Mouse (Mus musculus) layer of hippocampus, adult 2 months (tissue): ENCODE results near the gene Rora. TPM values are rescaled to one million over a fixed set of nuclear protein-coding genes. Genes with fewer than 3 reads are reported as not detected.
A peak's percentile ranks its signal among the peaks of the same experiment; 100 is the strongest.

ENCODE experiments used
- DNase-seq, 2 experiments: peaks; one replicate each; pipeline ENCODE4 v3.0.0; 2022; ENCODE audit warnings: low spot score in 2 of 2
- H3K27ac ChIP-seq: fragments of 200-600 bp; 2 replicates; pipeline ENCODE4 v1.8.1; 2022
- H3K4me3 ChIP-seq: fragments of 200-600 bp; 2 replicates; pipeline ENCODE4 v1.8.1; 2022; ENCODE audit warnings: mild to moderate bottlenecking
- CTCF ChIP-seq: fragments of 200-600 bp; conservative IDR thresholded peaks from 2 replicates; pipeline ENCODE4 v1.8.1; 2022; ENCODE audit warnings: antibody characterized with exemption, mild to moderate bottlenecking, moderate library complexity
- total RNA-seq, 2 experiments: library from RNA; stranded (reverse); gene quantifications; 2 replicates each; pipeline ENCODE4 v1.2.3; 2021

Rora gene
- total RNA-seq, 2 experiments from 2014 or later, result 32.0 to 35.6 TPM

DNA sequence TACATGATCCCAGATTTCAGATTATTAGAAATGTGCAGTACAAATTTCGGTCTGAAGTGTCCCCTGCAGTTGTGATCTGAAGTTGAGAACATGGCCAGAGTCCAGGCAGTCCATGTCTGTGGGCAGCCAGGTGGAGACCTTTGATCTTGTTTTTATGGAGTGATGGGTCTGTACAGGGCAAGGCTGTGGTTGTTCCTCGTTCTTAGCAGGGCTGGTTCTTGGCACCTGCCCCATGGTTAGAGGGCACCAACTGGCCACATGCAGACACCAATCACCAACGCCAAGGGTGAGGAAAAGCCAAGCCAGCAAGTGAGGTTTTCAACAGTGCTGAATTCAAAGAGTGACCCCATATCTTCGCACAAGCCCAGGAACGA is 456.7 kb downstream of the Rora start:
- DNase-seq, result no peak
- no peak for TF ChIP-seq CTCF
- no peak overlapping the region for H3K4me3 ChIP-seq
- H3K27ac ChIP-seq, result no peak overlapping the region

DNA sequence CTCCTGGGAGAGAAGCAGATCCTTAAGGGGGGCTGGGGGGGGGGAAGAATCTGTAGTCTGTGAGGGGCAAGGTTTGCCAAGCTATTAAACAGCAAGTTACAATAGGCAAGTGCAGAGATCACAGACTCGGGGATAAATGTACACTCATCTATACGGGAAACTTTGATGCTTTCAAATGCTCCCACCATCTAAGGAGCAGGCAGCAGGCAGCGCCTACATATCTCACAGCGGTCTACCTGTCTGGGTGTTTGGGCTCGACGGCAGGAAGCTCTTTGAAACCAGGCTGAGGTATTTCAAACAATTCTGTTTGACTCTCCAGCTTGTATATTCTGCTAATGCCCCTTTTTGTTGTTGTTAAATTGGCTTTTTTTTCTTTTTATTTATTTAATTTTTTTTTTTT is 457.1 kb downstream of the Rora start:
- DNase-seq, result no peak
- H3K27ac ChIP-seq, result no peak overlapping the region
- TF ChIP-seq CTCF, result no peak
- no peak overlapping the region for H3K4me3 ChIP-seq

GRCm38 (mm10) chr9:69111539-69111938 is 458.0 kb downstream of the Rora start:
- DNase-seq, result no peak
- Histone ChIP-seq H3K4me3 (no peak overlapping the region), H3K27ac (no peak overlapping the region)
- TF ChIP-seq CTCF, result no peak

DNA sequence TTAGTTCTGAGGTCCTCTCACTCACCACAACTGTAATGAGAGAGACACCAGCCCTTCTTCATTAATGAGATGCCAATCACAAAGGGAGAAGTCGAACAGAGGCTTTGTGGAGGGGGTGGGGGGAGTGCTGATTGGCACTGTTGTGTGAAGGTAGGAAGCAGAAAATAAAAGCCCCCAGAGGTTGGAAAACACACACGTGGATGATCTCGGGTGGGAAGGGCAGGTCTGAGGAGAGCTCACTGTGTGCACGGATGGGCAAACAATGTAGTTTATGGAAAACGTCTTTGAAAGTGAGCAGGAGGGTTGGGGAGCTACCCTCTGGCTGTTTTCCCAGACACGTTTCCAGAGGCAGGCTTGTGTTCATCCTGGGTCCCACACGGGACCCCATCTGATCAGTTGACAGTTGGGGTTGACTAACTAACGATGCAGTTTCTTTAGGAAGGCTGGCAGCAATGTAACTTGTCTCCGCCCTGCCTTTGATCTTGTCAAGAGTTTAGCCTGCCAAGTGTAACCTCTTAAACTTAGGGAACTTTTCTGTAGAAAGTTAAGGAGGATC is 460.9 kb downstream of the Rora start:
- Histone ChIP-seq H3K4me3 (no peak overlapping the region), H3K27ac (no peak overlapping the region)
- no peak for DNase-seq
- TF ChIP-seq CTCF, result no peak

GRCm38 (mm10) chr9:69116740-69117139 is 463.2 kb downstream of the Rora start:
- Histone ChIP-seq H3K27ac (no peak overlapping the region), H3K4me3 (no peak overlapping the region)
- TF ChIP-seq CTCF, result no peak
- DNase-seq, result no peak

- Histone ChIP-seq H3K4me3 (no peak overlapping the region), H3K27ac (no peak overlapping the region)
- DNase-seq, result no peak
- no peak for TF ChIP-seq CTCF
Observed at GRCm38 (mm10) chr9:69121117-69121740, 467.6 kb downstream of the Rora start.

GRCm38 (mm10) chr9:69125011-69125786 is 471.6 kb downstream of the Rora start:
- H3K4me3 ChIP-seq, result peak overlapping the region; percentile 33
- peak; percentile 44 for DNase-seq
- TF ChIP-seq CTCF, result no peak
- peak overlapping the region; percentile 78 for H3K27ac ChIP-seq

DNA sequence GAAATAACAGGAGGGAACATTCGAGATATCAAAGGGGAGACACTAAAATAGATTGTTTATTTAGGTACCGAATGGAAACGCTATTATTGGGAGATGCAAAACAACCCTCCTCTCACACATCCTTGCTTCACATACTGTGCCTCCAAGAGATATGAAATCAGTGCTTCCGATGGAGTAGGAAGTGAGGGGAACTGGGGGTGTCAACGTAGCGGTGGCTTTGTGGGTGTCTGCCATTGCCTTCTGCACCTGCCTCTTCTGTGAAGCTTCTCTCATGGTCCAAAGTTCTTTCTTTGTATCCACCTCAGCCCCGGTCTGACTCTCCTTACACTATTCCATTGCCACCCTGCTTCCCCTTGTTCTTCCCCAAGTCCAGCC is 472.2 kb downstream of the Rora start:
- H3K27ac ChIP-seq, result peak overlapping the region; percentile 78
- H3K4me3 ChIP-seq, result peak overlapping the region; percentile 33
- TF ChIP-seq CTCF, result no peak
- DNase-seq, result no peak

- TF ChIP-seq CTCF, result no peak
- no peak overlapping the region for H3K4me3 ChIP-seq
- DNase-seq, result no peak
- no peak overlapping the region for H3K27ac ChIP-seq
Observed at GRCm38 (mm10) chr9:69126595-69126994, 473.0 kb downstream of the Rora start.

DNA sequence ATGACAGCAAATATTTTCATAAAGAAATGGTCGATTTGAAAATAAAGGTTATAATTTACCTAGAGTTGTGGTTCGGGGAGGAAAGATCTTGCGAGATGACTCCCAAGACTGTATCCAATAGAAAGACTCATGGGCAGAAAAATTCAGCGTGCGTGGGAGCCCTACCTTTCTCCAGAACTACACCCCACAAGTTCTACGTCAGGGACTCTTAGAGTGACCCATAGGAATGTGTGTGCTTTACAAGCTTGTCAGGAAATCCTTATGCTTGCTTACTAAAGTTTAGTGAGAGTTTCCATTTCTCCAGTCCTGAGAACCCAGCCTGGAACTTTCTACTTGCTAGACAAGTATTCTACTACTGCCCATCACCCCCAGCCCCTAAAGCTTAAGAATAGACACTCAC is 474.7 kb downstream of the Rora start:
- no peak for DNase-seq
- TF ChIP-seq CTCF, result no peak
- H3K27ac ChIP-seq, result no peak overlapping the region
- no peak overlapping the region for H3K4me3 ChIP-seq

- no peak overlapping the region for H3K27ac ChIP-seq
- DNase-seq, result no peak
- no peak for TF ChIP-seq CTCF
- H3K4me3 ChIP-seq, result no peak overlapping the region
Observed at GRCm38 (mm10) chr9:69132995-69133394, 479.4 kb downstream of the Rora start.

GRCm38 (mm10) chr9:69133696-69134095 is 480.1 kb downstream of the Rora start:
- no peak for DNase-seq
- Histone ChIP-seq H3K4me3 (no peak overlapping the region), H3K27ac (no peak overlapping the region)
- no peak for TF ChIP-seq CTCF

DNA sequence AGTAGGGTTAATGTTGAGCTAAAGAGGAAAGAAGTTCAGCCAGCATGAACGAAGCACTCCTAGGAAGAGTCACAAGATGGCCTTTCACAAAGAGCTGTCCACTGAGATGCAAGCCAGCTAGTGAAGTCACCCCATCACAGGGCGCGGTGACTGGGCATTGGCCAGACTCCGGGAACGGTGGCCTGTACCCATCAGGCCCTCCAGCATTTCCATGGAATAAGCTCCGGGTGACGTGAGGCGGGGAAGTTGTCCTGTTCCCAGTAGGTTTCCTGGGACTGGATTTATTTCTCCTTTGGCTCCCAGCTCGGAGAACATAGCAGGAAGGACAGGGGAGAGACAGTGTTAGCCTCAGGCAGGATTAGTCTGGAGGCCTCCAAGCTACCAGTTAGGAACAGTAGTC is 481.0 kb downstream of the Rora start:
- Histone ChIP-seq H3K4me3 (no peak overlapping the region), H3K27ac (0 out of 2 replicates have a peak overlapping the region, but pooled peaks have one; percentile 23)
- no peak for TF ChIP-seq CTCF
- no peak for DNase-seq

DNA sequence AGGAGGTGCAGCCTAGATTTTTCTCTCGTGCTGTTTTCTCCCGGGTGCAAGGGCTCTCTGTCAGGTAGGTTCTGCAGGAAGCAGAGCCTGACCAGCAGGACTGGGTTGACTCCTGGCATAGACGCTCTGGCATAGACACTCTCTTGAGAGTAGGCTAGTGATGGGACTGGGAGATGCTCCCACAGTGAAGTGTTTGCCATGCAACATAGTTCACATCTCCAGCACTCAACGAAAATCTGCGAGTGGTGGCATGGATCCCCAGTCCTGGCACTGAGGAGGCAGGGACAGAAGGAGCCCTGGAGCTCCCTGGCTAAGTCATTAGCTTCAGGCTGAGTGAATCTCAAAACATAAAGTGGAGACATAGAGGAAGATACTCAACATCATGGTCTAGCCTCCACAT is 483.2 kb downstream of the Rora start:
- H3K4me3 ChIP-seq, result no peak overlapping the region
- H3K27ac ChIP-seq, result no peak overlapping the region
- DNase-seq, result no peak
- no peak for TF ChIP-seq CTCF
